9 mouse cellular contexts compared by ENCODE assay signal in genomic region chr2:128240536-128241279, GRCm38 (mm10).
A peak's percentile ranks its signal among the peaks of the same experiment; 100 is the strongest.
DNase-seq lines count a peak whose midpoint lies in the region; ATAC-seq and TF ChIP-seq lines count a peak whose summit lies in the region.
"Had no signal": no experiment of that assay in that cellular context is flagged by ENCODE, and none has a peak within 500 bp of the region (broad histone marks: within the 10 kb centered on the region; RNA-seq: fewer than 3 reads in every experiment).

No protein-coding gene starts in this region.

- H3K27me3 ChIP-seq in E14TG2a.4 (ENCODE audit: insufficient read depth, low read length): no peaks in the 10 kb centered on the region
- H3K27me3 ChIP-seq: heart, embryonic 15.5 days had no signal

- DNase-seq in adrenal gland, postnatal 25 days: peak; percentile 25
- peak; percentile 72 for DNase-seq in kidney, adult 11 months
- peak; percentile 81 for DNase-seq in lung, postnatal 25 days (ENCODE audit: low spot score)
- DNase-seq in frontal cortex, postnatal 14 days (ENCODE audit: low spot score in 2 of 2): no peak
- DNase-seq in c-Kit-positive CD71-positive TER-119-positive erythroid progenitor cells, embryonic 14.5 days (ENCODE audit: low spot score): no peak
- no peak for DNase-seq in cerebellum, adult 18-20 months

- ATAC-seq in monocyte, adult 5-6 weeks (replicated peaks; ENCODE audit: insufficient number of reproducible peaks, low FRiP score, low TSS enrichment, poor library complexity, severe bottlenecking): no peak

- no peak for TF ChIP-seq CTCF in E14TG2a.4 (conservative IDR thresholded peaks at IDR 0.05; ENCODE audit: low read length)

- H3K9me3 ChIP-seq in E14TG2a.4 (ENCODE audit: low read length): peaks cover 3% of the 10 kb centered on the region; the same call in 1 of the 2 replicates
- H3K9me3 ChIP-seq: heart, embryonic 15.5 days had no signal

- H3K4me1 ChIP-seq in E14TG2a.4 (replicated peaks; ENCODE audit: low read depth, low read length): peaks cover 71% of the 10 kb centered on the region

- no peaks in the 10 kb centered on the region for H3K36me3 ChIP-seq in E14TG2a.4 (ENCODE audit: insufficient read depth, low read length)
- H3K36me3 ChIP-seq: heart, embryonic 15.5 days had no signal

- peak overlapping the region; percentile 45 for H3K4me3 ChIP-seq in E14TG2a.4 (replicated peaks; ENCODE audit: low read length)
- H3K4me3 ChIP-seq: heart, embryonic 15.5 days had no signal

Comparison
In these comparisons a context has a peak if more than half of its experiments do, and no peak if none do; other contexts are left out.
1. DNase-seq: peak in adrenal gland, postnatal 25 days (single experiment), kidney, adult 11 months (single experiment) and lung, postnatal 25 days (single experiment); none in frontal cortex, postnatal 14 days (0 of 2), c-Kit-positive CD71-positive TER-119-positive erythroid progenitor cells, embryonic 14.5 days (single experiment) and cerebellum, adult 18-20 months (0 of 2).